Mouse (Mus musculus): Measurements from ENCODE around the gene Olfr535.
"Not testable (repeated sequence)": the region's sequence is repeated elsewhere in the genome, so short reads cannot be mapped to it uniquely, and the experiment has no call there.

The Olfr535 gene

GRCm38 (mm10) chr7:140483916-140484315 lies at the start of gene Olfr535:
TSS of gene Olfr535 (plus strand) at chr7:140484216.
- in situ Hi-C loops (cut with MboI, MseI): no loop called here

- in situ Hi-C loops (cut with MboI, MseI): no loop called here
Measured at GRCm38 (mm10) chr7:140443141-140443540, 40.9 kb upstream of the Olfr535 start.

- in situ Hi-C loops (cut with MboI, MseI): not testable (repeated sequence)
Measured at GRCm38 (mm10) chr7:140463070-140463469, 20.9 kb upstream of the Olfr535 start, which contains the start of gene Olfr533. TSS of gene Olfr533 (plus strand) at chr7:140463370.

GRCm38 (mm10) chr7:140477886-140478285 lies 6.1 kb upstream of the Olfr535 start:
- in situ Hi-C loops (cut with MboI, MseI): no loop called here

- in situ Hi-C loops (cut with MboI, MseI): no loop called here
Measured at GRCm38 (mm10) chr7:140478733-140479132, 5.3 kb upstream of the Olfr535 start.

GRCm38 (mm10) chr7:140488981-140489380 lies 5.0 kb downstream of the Olfr535 start:
- in situ Hi-C loops (cut with MboI, MseI): no loop called here

- in situ Hi-C loops (cut with MboI, MseI): no loop called here
Measured at GRCm38 (mm10) chr7:140494231-140494630, 10.2 kb downstream of the Olfr535 start.

GRCm38 (mm10) chr7:140494702-140495101 lies 10.7 kb downstream of the Olfr535 start:
- in situ Hi-C loops (cut with MboI, MseI): no loop called here

- in situ Hi-C loops (cut with MboI, MseI): not testable (repeated sequence)
Measured at GRCm38 (mm10) chr7:140507346-140508021, 23.5 kb downstream of the Olfr535 start, which contains the start of gene Olfr536. TSS of gene Olfr536 (minus strand) at chr7:140507396.

GRCm38 (mm10) chr7:140539746-140540145 lies 55.7 kb downstream of the Olfr535 start:
- in situ Hi-C loops (cut with MboI, MseI): loop anchor here (5.0 kb wide), 1 partner anchor 162 kb away; the partner anchor contains the start of gene Olfr530

Measured in T-helper 2 cell (primary cell).